Mouse (Mus musculus) liver, embryonic 18 days (tissue): ENCODE data around the gene Gm8271. TPM values are rescaled to one million over a fixed set of nuclear protein-coding genes. Genes with fewer than 3 reads are reported as not detected.

Experiments
- polyA plus RNA-seq: library from polyadenylated mRNA; depleted of rRNA; stranded (reverse); fragments of >200 nt; gene quantifications from 2 replicates; pipeline ENCODE4 v1.2.3, GENCODE M21; 2012; rRNA removed

Gene Gm8271
- polyA plus RNA-seq = not detected in 2 replicates

DNA sequence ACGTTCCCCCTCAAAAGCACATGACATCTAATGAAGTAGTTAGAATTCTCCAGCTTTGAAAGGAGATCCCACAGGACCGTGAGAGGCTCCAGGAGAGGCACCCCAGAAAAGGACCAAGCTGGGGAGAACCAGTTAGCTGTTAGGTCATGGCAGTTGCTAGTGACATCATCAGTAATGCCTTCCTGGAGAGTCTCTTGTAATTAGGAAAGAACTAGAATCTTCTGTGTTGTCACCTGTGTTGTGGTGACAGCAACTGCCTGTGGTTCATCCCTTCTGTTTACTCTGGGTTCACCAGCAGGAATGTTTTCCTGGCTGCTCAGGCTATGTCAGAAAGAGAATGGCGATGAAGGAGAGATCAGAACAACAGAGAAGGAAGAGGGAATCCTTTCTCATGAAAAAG lies at the start of gene Gm8271:
Gene Gm8271, plus strand, starts transcription at position 301 of the 400 bp plus-strand sequence.

DNA sequence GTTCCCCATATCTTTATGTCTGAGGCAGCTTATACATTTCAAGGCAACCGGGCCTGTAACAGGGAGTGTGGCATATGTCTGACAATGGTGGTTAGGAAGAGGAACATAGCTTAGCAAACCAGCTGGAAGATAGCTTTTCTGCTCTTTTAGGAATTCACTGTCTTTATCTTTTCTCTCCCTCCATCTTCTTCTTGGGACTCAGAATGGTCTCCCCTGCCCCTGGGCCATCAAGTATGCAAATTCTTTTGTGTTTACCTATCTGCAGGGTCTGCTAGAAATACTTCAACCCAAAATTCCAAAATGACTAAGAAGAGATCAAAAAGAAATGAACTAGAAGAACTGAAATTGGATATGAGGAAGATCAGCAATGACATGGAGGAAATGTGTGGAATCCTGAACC lies 21.4 kb upstream of the Gm8271 start, which contains the start of gene Gm3317:
Gene Gm3317, plus strand, starts transcription at position 301 of the 400 bp plus-strand sequence.

Other genes with a start within 250 kb of the Gm8271 start
- not detected in 2 replicates for gene Gm8297, start 201.9 kb upstream of the Gm8271 start, polyA plus RNA-seq
- gene Gm3298, start 169.9 kb upstream of the Gm8271 start, polyA plus RNA-seq = not detected in 2 replicates
- not detected in 2 replicates for gene 4930555G01Rik, start 135.2 kb upstream of the Gm8271 start, polyA plus RNA-seq
- not detected in 2 replicates for gene Gm8281, start 114.8 kb upstream of the Gm8271 start, polyA plus RNA-seq
- not detected in 2 replicates for gene Gm8279, start 54.3 kb upstream of the Gm8271 start, polyA plus RNA-seq
- not detected in 2 replicates for gene Gm3317, start 21.3 kb upstream of the Gm8271 start, polyA plus RNA-seq
- not detected in 2 replicates for gene Gm3526, start 74.8 kb downstream of the Gm8271 start, polyA plus RNA-seq
- gene Gm3542, start 149.1 kb downstream of the Gm8271 start, polyA plus RNA-seq = not detected in 2 replicates
- 0.02 TPM in 1 of 2 replicates, not detected in the other for gene Gm3500, start 203.3 kb downstream of the Gm8271 start, polyA plus RNA-seq